Mouse (Mus musculus): Measurements from ENCODE around the gene Fer. TPM values are rescaled to one million over a fixed set of nuclear protein-coding genes. Genes with fewer than 3 reads are reported as not detected.

Gene Fer
- total RNA-seq, 1 experiment from 2014 or later = 23.8 TPM

DNA sequence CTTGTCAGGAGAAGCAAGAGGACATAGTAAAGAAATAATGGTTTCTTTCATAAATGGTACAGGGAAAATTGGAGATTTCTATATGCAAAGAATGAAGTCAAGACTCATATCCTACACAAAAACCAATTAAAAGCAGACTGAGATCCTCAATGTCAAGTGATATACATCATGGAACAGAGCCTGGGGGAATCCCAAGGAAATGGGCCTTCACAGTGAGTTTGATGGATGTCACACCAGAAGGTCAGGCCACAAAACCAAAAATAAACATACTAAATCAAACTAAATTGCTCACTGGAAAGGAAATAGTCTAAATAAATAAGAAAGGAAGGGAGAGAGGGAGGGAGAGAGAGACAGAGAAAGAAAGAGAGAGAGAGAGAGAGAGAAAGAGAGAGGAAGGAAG, 178.9 kb downstream of the Fer start:
- ATAC-seq (replicated peaks; ENCODE audit: insufficient number of reproducible peaks, low FRiP score, low TSS enrichment, poor library complexity, severe bottlenecking) = no peak

DNA sequence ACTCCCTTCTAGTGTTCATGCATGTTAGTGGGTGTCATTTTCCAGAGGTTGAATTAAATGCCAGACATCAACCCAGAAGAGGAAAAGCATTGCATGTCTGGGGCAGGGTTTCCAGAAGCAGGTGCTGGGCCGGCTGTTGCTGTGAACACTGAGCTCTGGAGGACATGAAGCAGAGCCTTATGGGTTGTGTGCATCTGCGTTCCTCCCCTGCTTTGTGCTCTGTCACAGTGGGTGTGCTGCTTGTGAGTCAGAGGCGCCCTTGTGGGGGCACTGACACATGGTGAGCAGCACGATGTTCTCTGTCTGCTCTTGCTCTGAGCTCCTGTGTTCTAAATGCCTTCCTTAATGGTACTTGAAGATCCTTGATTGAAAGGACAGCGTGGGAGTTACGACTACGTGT, 182.5 kb downstream of the Fer start:
- no peak for ATAC-seq (replicated peaks; ENCODE audit: insufficient number of reproducible peaks, low FRiP score, low TSS enrichment, poor library complexity, severe bottlenecking)

GRCm38 (mm10) chr17:64046557-64046956, 183.7 kb downstream of the Fer start:
- no peak for ATAC-seq (replicated peaks; ENCODE audit: insufficient number of reproducible peaks, low FRiP score, low TSS enrichment, poor library complexity, severe bottlenecking)

DNA sequence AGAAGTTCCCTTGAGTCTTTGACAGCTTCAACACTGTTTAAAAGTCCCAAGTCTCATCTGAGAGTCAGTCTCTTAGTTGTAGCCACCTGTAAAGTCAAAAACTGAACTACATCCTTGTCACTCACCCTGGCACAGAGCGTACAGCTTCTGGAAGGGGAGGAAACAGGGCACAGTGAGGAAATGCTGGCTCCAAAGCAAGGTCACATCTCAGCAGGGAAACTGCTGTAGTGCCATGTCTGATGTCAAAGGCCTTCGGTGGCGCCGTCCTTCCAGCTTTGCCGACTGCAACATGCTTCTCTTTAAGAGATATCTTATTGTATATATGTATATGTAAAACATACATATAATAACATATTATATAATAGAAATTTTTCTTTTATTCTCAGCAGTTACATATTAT, 188.0 kb downstream of the Fer start:
- ATAC-seq (replicated peaks; ENCODE audit: insufficient number of reproducible peaks, low FRiP score, low TSS enrichment, poor library complexity, severe bottlenecking) = no peak

- ATAC-seq (replicated peaks; ENCODE audit: insufficient number of reproducible peaks, low FRiP score, low TSS enrichment, poor library complexity, severe bottlenecking) = no peak
Measured at GRCm38 (mm10) chr17:64053636-64054035, 190.8 kb downstream of the Fer start.

DNA sequence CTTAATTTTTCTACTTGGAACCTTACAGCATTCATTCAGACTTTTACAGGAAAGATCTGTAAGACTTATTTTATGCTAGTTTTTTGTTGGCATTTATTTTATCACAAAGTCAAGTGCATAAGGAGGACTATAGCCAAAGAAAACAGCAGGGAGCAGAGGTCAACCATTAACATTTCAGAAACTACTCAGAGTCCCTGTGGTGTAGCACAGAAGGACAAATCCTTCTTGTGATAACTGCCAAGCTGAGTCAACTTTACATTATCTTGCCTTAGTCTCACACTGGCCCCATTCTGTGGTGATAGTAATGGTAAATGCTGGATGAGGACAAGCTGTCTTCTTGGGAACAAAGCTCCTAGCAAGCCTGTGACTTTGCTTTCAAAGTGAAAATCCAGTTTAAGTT, 197.7 kb downstream of the Fer start:
- ATAC-seq (replicated peaks; ENCODE audit: insufficient number of reproducible peaks, low FRiP score, low TSS enrichment, poor library complexity, severe bottlenecking) = no peak

DNA sequence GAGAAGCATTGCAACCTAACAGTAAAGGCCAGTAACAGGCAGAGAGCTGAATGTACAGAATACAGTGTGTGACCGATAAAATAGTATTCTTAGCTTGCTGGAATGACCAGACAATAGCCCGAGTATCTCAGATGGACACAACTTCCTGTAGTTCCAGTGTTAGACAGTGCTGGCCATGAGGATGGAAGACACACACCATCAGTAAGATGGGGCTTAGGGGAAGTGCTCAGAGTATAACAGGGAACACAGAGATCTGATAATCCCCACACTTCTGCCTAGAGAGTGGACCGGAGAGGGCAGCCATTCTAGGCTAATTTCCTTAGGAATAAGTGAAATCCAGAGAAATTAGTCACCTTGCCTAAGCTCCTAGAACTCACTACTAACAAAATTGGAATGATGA, 202.4 kb downstream of the Fer start:
- no peak for ATAC-seq (replicated peaks; ENCODE audit: insufficient number of reproducible peaks, low FRiP score, low TSS enrichment, poor library complexity, severe bottlenecking)

- no peak for ATAC-seq (replicated peaks; ENCODE audit: insufficient number of reproducible peaks, low FRiP score, low TSS enrichment, poor library complexity, severe bottlenecking)
Measured at GRCm38 (mm10) chr17:64077392-64077791, 214.5 kb downstream of the Fer start.

GRCm38 (mm10) chr17:64084751-64085150, 221.9 kb downstream of the Fer start:
- ATAC-seq (replicated peaks; ENCODE audit: insufficient number of reproducible peaks, low FRiP score, low TSS enrichment, poor library complexity, severe bottlenecking) = no peak

DNA sequence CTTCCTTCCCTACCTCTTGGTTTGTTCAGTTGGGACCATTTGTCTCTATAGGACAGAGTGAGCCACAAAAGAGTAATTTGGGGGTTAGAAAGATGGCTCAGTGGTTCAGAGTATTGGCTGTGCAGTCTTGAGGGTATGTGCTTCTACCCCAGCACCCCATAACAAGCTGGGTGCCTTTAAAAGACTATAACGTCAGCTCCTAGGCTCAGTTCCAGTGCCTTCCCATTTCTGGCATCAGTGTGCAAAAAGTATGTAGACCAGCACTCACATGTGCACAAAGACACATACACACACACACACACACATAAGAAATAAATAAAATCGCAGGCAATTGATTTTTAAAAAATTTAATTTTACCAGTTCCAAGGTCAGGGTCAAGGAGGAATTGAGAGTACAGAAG, 222.6 kb downstream of the Fer start:
- no peak for ATAC-seq (replicated peaks; ENCODE audit: insufficient number of reproducible peaks, low FRiP score, low TSS enrichment, poor library complexity, severe bottlenecking)

DNA sequence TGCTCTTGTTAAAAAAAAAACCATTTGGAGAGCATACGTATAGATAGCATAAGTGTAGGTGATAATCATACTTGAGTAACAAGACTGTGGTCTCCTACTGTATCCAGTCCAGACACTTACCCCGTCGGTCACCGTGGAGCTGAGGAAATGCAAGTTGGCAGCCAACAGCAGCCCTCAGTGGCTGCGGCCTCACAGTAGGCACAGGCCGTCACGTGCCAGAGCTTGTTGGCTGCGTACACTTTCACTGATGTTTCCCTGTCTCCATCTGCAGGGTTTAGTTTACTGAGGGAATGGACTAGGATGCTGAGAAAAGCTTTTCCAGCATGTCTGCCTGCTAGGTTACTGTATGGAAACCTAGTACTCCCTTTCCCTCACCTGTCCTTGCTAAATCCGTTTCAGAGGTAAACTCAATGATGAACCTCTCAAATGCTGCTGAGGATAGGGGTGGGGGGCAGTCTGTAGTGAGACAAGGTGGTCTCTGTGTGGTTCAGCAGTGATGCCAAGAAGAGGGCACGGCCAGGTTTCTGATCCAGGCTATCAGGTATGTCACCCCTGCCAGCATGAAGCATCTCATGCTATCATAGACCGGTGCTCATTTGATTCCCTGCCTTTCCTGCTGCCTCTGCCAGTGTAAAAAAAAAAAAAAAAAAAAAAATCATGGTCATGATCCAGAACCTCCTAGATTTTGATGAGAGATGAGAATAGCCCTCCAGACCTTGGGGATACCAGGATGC, 224.2 kb downstream of the Fer start:
- no peak for ATAC-seq (replicated peaks; ENCODE audit: insufficient number of reproducible peaks, low FRiP score, low TSS enrichment, poor library complexity, severe bottlenecking)

DNA sequence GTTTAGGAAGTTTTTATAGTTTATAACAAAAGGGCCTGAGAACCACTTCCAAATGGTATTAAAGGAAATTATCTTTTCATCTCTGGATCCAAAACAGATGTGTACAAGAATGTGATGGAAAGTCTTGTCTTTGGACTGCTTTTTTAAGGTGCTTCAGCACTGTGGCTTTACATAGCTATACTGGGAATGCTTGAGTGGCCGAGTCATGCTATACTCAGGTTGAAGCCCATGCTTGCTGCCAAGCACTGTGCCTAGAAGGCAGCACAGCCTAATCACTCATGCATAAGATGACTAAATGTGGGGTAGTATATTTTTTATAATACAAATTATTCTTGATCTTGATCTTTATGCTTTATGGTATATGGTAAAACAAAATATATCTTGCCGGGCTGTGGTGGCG, 225.0 kb downstream of the Fer start:
- ATAC-seq (replicated peaks; ENCODE audit: insufficient number of reproducible peaks, low FRiP score, low TSS enrichment, poor library complexity, severe bottlenecking) = no peak

DNA sequence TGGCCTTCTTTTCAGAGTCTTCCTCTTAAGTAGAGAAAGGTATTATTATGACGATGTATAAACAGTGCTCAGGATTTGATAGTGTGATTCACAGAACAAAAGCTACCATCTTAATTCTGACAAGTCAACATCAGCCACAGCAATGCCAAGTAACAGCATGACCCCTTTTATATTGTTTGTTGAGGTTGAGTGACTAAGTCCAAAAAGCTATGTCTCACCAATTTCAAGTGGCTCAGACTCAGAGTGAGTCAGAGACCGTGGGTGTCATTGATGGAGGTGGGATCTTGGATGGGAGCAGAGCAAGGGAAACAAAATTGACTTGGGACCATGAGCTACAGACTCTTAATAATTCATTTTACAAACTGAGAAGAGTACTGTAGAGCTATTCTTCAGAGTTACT, 230.9 kb downstream of the Fer start:
- ATAC-seq (replicated peaks; ENCODE audit: insufficient number of reproducible peaks, low FRiP score, low TSS enrichment, poor library complexity, severe bottlenecking) = no peak

GRCm38 (mm10) chr17:64096811-64097210, 233.9 kb downstream of the Fer start:
- ATAC-seq (replicated peaks; ENCODE audit: insufficient number of reproducible peaks, low FRiP score, low TSS enrichment, poor library complexity, severe bottlenecking) = no peak

DNA sequence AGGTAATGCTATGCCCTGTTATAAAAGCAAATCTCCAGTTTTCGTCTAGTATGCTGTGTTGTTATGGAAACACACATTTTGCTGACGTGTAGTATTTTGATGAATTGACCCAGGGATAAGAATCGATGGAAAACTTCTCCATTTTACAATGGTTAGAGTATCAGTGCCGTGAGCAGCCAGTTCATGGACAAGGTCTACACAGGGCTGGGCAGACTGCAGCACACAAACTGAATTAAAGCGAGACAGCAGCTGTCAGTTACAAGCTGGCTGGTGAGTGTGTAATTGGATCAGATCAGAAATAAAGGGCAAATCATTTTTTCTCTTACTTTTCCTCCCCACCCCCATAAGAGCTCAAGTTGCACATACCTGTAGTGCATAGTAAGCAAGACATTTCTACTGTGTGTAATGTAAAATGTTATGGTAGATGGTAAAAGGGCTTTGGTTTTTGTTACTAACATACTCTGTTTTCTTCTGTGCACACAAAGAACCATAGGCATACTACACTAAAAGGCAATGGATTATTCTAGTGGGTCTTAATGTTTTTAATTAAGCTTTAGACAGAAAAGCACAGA, 235.0 kb downstream of the Fer start:
- no peak for ATAC-seq (replicated peaks; ENCODE audit: insufficient number of reproducible peaks, low FRiP score, low TSS enrichment, poor library complexity, severe bottlenecking)

DNA sequence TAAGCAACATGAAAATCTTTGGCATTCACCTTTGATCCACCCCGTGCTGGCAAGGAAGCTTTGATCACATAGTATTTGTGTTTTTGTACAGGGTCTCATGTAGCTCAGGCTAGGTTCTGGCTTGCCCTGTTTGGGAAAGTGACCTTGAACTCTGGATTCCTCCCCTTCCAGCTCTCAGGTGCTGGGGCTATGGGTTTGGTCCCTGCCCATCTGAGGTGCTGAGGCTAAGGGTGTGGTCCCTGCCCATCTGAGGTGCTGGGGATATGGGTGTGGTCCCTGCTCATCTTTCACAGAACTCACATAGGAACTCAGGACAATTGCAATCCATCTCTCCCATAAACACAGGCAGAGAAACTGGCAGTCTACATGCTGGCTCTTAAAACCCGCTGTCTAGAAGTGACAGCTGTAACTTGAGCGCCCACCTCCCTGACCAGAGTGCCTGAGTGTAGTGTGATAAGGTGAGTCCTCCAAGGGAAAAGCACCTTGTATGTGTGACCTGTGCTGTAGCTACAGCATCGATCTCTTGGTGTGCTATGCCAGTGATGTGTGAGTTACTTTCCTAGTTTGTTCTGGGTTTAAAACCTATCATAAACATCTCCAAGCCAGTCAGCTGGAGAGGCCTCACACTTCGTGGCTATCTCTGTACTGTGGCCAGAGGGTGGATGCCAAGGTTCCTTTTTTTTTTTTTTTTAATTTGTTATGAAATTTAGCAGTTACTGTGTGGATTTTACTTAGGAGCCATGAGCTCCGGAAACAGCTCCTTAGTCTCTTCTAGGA, 236.7 kb downstream of the Fer start:
- no peak for ATAC-seq (replicated peaks; ENCODE audit: insufficient number of reproducible peaks, low FRiP score, low TSS enrichment, poor library complexity, severe bottlenecking)

GRCm38 (mm10) chr17:64100172-64100510, 237.3 kb downstream of the Fer start:
- ATAC-seq (replicated peaks; ENCODE audit: insufficient number of reproducible peaks, low FRiP score, low TSS enrichment, poor library complexity, severe bottlenecking) = no peak

DNA sequence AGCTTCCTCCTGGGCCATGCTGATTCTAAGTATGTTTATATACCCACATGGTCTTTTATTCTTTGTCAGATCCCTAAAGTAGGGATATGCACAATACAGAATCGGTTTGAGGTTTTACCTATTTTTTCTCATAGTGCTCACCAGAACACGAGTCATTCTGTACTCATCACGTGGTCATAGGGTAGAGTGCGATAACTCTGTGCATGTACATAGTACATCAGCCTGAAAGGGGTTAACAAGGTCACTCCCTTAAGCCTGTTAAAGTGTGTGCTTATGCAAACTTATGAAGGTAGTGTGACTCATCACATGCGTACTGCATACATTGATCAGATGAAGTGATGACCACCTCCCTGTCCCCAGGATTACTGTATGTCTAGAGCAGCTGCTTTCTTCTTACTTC, 245.9 kb downstream of the Fer start:
- ATAC-seq (replicated peaks; ENCODE audit: insufficient number of reproducible peaks, low FRiP score, low TSS enrichment, poor library complexity, severe bottlenecking) = no peak

GRCm38 (mm10) chr17:64109871-64110270, 247.0 kb downstream of the Fer start:
- no peak for ATAC-seq (replicated peaks; ENCODE audit: insufficient number of reproducible peaks, low FRiP score, low TSS enrichment, poor library complexity, severe bottlenecking)

- ATAC-seq (replicated peaks; ENCODE audit: insufficient number of reproducible peaks, low FRiP score, low TSS enrichment, poor library complexity, severe bottlenecking) = no peak
Measured at GRCm38 (mm10) chr17:64113625-64114024, 250.8 kb downstream of the Fer start.
